Mouse (Mus musculus) layer of hippocampus, adult 11-12 months (tissue): ENCODE results near the gene Far1.
A peak's percentile ranks its signal among the peaks of the same experiment; 100 is the strongest.

ENCODE experiments used
- DNase-seq: peaks from one replicate; pipeline ENCODE4 v3.0.0; 2022; ENCODE audit warnings: low spot score

Gene Far1

DNA sequence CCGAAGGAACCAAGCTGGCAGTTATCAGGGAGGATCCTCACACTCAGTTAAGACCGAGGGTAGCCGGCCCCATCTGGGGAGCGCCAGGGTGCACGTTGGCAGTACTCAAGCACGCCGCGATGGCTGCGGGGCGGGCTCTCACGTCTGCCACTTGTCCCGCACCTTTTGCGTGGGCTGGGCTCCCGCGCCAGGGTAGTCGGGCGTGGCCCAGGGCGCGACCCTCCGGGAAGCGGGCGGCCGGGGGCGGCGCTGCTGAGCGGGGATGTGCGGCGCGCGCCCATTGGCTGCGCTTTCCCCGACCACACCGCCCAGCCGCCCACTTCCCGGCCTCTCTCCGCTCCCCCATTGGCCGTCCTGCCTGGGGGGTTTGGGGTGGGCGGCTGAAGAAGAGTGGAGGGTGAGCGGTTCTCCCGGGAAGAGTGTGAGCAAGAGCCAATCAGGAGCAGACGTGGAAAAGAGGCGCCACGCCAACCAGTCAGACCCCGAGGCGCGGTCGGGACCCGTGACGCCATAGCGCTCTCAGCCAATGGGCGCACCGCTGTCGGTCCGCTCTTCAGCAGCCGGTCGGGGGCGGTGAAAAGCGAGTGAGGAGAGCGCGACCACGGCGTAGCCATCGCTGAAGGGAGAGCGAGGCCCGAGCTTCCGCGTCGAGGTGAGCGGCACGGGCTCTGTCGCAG is at the start of gene Far1:
Gene Far1, plus strand, starts transcription at position 549 of the 677 bp plus-strand sequence.
- peak; percentile 99 for DNase-seq

DNA sequence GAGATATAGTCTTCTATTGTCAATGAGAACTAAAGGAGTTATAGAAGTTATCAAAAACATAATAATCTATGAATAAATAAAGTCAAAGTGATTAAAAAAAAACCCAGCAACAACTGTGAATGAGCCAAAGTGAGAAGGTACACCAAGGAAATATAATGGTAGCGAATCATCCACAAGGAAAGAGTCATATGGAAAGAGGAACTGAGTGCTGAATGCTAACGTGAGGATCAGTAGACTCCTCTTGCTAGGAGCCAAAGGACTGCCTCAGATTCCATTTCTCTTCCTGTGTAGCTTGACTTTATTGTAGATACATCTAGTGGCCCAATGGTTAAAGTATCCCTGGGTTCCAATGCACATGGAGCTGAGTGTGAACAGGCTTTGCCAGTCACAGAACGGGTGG is 45.3 kb upstream of the Far1 start:
- no peak for DNase-seq

DNA sequence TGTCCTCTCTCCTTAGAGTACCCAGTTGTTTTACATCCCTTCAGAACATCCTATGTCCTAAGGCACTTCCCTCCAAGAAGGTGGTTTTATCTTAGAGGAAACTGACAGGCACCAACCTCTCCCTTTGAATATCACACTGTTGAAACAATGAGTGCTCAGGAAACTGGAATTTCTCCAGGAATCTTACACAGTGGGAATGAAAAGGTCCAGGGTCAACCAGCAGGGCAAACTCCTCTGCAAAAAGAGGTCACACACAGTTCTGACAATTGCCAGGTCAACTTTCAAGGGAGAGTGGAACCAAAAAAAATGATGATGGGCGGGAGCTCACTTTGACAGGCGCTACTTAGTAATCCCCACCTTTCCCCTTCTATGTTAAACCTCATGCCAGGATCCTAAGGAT is 43.0 kb upstream of the Far1 start:
- DNase-seq: no peak

DNA sequence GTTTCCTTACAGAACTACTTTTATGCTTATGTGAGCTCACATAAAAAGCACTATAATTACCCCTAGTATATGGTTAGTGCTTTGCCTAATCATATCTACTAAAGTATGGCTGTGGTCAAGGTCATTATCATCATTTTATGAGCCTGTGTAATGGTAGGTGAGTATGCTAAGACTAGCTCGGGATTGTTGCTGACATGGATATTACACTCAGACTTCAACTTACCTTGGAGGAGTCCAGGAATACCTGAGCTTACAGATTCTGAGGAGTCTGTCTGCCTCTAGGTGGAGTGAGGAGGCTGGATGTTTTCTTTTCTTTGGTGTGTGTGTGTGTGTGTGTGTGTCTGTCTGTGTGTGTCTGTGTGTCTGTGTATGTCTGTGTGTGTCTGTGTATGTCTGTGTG is 42.0 kb upstream of the Far1 start:
- DNase-seq: no peak

DNA sequence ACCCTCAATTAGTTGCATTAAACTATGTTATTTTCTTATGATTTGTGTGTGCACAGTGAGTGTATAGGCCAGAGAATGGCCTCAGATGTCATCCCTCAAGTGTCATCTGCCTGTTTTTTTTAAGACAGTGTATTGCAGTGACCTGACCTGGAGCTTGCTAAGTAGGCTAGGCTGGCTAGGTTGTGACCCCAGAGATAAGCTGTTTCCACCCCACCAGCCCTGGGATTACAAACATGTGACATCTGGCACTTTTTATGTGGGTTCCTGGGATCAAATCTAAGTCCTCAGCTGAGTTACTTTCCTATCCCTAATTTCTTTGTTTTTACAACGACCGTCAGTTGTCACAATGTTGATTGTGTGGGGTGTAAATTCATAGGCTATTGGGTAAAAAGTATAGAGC is 17.8 kb upstream of the Far1 start:
- DNase-seq: no peak

DNA sequence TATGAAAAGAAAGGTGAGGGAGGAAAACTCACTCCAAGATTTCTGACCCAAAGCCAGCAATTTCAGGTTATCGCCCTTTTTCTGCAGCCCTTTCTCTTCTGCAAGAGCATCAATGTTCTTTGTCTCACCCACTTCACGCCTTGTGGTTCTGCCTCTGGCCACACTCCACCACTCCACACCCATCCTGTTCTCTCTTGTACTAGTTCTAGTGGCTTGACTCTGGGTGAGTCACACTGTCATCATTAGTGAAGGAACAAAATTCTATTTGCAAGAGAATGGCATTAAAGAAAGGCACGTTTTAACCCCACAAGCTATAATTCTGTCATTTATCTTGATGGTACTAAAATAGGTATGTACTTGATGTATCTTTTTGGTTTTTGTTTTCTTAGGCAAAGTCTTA is 15.2 kb upstream of the Far1 start:
- DNase-seq: no peak

DNA sequence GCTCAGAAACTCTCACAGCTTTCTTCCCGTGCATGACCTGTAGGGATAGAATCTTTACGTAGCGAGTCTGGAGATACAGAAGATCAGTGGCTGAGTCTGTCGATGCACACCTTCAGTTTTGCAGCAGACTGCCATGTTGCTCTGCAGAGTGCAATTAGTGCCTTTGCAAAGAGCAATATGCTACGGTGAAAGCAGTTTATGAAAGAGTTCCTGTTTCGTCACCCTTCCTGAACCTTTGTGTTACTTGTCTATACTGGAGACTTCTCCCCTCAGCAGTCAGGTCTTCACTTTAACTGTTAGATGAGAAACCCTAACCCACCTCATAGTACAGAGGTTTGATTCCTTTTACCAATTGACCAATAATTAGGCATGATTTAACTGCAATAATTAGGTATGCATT is 13.8 kb upstream of the Far1 start:
- no peak for DNase-seq

DNA sequence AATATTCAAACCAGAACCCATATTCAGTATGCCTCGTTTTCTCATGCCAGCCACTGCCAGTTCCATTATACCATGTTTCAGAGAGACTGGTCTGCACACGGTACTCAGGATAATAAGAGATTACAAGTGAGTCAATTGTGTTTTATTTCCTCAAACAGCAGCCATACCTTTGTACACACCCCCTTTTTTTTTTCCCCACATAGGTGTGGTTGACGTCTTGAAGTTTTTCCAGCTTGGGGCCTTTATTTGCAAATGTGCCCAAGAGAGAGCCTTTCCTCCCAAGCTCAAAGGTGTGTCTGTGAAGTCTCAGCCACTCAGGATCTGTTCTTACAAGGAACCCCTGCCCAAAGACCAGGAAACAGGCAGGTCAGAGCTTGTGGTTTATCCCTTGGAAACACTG is 11.2 kb upstream of the Far1 start:
- DNase-seq: no peak

DNA sequence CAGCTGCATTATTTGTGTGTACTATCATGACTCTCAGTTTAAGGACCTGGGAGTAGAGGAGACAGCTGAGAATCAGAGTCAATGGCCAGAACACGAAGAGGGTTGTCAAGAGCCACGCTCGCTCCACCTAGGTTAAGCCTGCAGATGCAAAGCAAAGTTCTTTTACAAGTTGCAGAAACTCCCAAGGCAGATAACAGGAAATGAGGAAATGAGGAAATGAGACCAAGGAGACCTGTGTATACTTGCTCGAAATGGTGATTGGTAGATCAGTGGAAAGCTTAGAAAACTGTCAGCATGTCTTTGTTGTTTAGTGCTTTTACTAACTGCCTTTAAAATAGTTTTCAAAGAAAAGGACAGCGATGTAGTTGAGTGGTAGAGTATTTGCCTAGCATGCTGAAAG is 8.6 kb upstream of the Far1 start:
- DNase-seq: no peak

DNA sequence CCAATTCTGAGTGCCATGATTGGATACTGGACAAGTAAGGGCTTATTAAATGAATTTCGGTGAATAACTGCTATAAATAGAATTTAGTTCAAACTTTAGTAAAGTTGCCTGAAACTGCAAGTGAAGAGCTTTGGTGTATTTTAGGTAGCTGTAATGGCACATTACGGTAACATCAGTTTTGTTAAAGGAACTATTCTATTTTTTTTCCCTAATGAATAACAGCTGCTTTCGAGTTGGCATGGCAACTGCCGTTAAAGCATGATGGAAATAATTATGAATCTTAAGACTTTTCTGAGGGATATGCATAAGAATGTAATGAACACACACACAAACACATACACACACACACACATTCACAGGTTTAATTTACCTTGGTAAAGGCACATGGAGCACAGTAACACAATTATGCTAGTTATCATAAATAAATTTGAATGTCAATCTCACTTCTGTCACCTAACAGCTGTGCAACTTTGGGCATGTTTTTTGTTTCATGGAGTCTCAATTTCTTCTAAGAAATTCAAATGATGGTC is 8.1 kb upstream of the Far1 start:
- DNase-seq: no peak

DNA sequence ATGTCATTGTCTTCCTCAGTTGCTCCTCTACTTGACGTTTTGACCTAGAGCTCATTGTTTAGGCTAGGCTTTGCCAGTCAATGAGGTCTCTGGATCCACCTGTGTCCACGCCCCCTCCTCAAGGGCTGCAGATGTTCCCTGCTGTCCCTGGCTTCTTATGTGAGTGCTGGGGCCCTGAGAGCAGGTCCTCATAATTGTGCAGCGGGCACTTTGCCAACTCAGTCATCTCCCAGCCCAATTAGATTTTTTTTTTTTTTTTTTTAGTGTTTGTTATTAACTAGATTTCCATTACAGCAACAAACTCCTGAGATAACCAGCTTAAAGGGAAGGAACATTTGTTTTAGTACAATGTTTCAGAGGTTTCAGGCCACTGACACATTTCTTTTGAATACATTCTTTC is 5.8 kb upstream of the Far1 start:
- no peak for DNase-seq

DNA sequence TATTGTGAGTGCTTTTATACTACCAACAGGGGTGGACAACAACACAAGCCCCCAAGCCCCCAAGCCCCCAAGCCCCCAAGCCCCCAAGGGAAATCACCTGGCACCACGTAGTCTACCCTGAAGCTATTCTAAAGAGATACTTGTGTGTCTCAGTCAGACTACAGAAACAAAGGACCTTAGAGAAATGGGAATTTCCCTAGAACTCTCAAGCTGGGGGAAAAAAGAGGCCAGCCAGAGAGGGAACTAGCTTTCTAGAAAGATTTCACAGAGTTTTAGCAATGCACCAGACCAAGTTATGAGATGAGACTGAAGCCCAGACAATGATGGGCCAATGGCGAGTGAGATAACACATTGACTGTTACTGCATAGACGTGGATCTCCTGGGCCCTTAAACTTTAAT is 2.2 kb upstream of the Far1 start:
- no peak for DNase-seq

DNA sequence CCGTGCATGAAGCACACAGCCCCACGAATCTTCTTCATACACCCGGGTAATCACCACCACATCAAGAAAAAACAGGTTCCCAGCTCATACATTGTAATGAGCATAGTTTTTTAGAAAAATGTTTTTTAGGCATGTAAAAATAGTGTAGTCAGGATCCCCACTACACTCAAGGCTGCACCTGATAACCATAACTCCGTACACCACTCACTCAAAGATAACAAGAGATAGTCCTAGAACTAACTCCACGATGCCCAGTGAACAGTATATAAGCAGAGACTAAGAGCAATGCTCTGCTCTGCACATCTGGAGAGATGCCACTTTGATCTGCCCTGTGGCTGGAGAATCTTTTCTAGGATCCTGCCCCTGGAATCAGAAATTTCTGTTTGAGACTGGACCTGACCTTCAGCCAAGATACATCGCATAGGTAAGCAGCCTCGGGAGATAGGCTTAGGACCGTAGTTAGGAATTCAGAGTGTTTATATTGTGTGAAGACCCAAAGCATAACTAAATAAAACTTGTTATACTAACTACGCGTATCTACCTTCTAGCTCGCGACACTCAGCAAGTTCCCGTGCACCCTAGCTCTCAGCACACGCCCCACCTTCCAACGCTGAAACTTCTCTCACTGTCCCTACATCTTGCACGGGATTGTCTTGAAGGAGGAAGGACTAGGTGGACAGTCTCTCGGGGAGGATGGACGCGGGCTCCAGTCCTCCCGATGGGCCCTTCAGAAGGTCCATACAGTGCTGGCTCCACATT is 928 bp upstream of the Far1 start:
- no peak for DNase-seq

DNA sequence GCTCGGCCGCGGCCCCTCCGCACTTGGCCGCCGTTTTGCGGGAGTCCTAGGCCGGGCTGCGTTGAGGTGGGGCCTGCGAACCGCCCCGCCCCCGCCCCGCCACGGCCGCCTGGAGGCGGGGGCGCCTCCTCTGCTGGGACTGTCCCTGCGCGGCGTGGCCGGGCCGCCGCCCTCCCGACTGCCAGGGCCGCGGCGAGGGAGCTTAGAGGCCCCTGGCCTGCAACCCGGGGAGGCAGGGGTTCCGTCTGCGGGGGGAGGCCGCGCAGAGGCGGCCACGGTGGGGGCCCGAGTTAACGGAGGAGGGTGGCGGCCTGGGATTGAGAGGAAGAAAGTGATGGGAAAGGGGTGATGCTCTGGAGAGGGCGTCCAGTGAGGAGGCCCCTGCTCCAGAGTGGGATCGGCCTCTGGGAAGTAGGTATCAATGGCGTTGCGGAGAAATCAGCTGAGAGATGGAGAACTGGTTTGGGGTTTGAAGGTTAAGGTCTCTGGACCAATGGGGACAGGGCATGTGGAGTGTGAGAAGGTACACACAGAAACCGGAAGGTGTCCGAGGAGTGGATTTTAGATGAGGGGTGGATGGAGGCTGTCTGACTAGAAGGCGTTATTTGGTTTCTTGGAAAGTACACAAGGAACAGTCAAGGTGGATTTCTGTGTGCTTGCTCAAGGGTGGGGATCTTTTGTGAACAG is 472 bp downstream of the Far1 start:
- no peak for DNase-seq

DNA sequence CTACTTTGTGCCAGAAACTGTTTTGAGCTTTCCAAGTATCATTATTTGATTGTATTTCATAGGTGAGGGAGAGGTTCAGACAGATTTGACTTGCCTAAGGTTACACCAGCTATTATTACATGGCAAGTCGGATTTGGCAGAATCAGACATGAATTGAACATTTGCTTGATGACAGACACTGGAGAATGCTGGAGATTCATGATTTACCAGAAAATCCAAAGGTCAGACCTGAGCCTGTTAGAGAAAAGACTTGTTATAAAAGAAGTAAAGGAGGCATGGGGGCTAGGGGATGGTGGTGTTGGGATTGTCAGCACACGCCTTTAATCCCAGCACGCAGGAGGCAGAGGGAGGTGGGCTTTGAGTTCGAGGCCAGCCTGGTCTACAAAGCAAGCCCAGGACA is 2.2 kb downstream of the Far1 start:
- DNase-seq: no peak

DNA sequence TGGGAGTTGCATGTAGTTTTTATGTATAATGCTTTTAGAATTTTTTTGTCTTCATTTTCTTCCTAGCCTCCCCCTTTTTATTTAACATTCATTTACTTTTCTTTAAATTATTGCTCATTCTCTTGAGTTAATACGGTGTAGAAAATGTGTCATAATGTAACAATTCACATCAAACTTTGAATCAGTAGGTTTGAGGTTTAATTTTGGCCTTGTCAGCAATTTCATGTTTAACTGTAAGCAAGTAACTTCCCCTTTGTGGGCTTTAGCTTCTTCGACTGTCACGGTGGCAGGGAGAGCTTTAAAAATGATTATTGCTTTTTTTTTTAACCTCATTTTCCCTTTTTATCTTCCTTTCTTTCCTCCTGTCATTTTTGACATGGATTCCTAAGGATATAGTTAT is 4.8 kb downstream of the Far1 start:
- DNase-seq: no peak

DNA sequence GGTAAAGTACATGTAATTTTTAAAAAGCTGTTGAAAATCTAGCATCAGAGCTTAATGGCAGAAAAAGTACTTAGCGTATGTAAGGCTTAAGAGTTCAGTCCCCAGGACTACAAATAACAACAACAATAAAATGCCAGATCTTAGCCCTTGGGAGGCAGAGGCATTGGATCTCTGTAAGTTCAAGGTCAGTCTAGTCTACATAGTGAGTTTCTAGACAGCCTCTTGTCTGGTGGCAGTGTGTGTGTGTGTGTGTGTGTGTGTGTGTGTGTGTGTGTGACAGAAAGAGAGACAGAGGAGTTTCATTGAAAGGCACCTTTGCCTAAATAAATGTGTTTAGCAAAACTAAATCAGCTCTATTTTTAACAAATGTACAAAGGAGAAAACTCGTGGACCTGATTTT is 5.3 kb downstream of the Far1 start:
- no peak for DNase-seq

DNA sequence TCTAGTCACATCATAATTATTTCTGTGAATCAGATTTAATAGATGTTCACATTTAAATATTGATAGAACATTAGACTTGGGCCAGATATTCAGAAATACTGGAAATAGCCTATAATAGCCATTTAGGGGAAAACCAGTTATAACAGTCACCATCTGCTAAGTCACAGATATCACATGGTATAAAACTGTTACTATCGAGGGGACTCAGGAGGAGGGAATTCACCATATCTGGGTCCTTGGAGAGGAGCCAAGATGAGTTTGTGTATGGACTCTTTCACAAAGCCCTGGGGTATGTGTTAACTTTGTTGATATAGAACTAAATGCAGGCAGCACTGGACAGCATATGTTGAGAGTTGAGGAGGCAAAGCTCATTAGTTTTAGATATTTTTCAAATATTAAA is 29.5 kb downstream of the Far1 start:
- no peak for DNase-seq

DNA sequence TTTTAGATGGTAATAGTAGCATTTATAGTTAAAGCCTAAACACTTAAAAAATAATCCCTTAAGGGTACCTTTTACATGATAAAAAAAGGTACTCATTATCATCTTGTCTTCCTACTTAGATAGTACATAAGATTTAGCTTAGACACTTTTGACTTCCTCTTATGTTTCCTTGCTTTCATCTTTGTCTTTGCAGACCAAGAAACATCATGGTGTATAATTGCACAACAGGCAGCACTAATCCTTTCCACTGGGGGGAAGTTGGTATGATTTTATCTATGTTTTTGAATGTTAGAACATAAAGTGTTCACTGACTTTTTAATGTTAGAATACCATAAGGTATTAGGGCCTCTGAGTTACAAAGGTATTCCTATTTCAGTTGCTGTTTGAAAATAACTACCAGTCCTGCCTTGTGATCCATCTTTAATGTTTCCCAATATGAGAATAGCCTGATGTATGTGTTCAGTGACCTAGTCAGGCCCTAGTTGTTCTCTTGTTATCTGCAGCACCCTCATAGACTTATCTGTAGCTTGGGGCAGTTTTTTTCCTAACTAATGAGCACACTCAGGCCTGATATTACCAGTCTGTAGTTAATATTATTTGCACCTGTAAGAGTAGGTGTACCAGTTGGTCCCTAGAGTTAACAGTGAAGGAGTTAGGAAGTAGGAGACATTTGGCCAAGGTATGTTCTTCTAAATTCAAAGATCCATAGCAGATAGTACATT is 38.3 kb downstream of the Far1 start:
- no peak for DNase-seq

DNA sequence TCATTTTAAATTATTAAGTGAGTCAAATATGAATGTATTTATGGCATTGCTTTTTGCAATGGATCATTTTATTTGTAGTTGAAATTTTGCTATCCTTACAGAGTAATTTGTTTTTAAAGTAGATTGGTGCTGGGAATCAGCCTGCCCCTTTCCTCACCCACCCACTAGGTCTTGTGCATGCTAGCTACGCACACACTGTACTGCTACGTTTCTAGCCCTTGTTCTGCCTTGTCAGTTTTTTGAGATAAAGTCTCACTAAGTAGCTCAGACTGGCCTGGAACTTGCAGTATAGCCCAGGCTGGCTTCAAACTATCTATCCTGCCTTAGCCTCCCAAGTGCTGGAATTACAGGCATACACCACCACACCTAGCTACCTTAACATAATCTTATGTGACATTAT is 38.9 kb downstream of the Far1 start:
- no peak for DNase-seq

DNA sequence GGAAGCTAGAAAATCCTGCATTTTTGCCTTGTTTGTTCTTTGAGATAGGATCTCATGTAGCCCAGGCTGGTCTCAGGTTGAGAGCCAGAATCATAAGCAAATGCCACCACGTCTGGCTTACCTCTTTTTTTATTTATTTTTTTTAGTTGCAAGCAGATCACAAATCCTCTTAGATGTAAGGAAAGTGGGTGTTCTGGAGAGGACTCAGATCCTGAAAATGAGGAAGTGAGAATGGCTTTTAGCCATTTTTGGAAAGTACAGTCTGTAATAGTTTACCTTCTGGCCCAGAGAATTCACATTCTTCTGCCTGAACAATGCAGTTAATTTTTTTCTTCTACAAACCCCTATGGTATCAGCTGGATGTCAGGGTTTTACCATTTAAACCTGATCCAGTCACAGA is 42.5 kb downstream of the Far1 start:
- DNase-seq: no peak

DNA sequence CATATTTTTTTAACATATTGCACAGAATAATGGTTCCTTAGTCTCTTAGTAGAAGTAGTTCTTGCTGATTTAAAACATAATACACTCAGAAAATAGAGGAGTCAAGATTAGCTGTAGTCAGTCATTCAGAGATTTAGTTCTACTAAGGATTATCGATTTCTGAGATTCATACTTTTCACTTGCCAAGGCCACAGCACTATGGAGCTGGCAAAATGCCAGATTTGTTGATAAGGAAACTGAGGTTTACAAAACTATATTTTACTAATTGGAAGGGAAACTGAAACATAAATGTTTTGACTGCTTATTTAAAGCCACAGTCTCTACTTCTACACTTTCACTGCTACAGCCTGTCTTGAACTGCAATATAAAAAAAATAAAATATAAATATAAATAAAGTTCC is 53.3 kb downstream of the Far1 start:
- DNase-seq: no peak

DNA sequence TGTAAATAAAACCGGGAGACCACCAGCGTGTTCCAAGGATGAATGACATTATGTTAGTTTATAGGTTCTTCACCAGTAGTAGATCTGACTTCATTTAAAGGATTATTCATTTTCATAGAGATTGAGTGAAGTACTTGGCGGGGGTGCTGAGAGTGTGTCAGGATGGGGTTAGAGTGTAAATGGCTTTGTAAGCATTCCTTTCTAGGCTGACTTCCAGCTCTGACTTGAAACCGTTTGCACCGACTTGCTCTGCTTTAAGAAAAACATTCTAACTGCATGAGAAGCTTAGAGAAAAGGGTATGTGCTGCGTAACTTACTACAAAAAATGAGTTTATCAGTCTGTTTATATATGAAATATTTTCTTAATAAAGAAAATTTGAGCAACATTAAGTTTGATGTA is 57.5 kb downstream of the Far1 start:
- DNase-seq: no peak
